Mouse (Mus musculus) neural tube, embryonic 10.5 days (tissue): ENCODE measurements around the gene Bicd2.
"Not testable (repeated sequence)": the region's sequence is repeated elsewhere in the genome, so short reads cannot be mapped to it uniquely, and the experiment has no call there.

Source experiments
- DNase-seq: peaks from one replicate; pipeline ENCODE4 v3.0.0-alpha.2; 2017; ENCODE audit warnings: low spot score; ENCODE audit errors: extremely low spot score

The Bicd2 gene

GRCm38 (mm10) chr13:49360906-49361406 is 19.6 kb downstream of the Bicd2 start:
- no peak for DNase-seq

DNA sequence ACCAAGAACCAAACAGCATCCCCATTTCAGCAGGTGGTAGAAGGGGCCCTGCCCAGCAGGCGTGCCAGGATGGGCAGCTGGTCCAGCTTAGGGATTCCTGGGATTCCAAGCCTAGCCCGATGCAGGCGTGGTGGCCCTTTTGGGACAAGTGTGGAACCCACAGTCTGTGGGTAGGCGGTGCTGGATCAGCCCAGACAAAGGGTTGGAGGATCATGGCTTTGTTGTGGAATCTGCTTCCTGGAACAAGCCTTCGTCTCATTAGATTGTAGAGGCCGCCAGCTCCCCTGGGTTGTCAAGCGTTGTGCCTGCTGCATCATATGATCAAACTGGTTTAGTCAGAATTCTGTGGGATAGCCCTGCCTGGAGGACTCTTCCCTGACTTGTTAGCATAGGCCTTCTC is 21.0 kb downstream of the Bicd2 start:
- DNase-seq, result no peak

GRCm38 (mm10) chr13:49362804-49363203 is 21.4 kb downstream of the Bicd2 start:
- no peak for DNase-seq

DNA sequence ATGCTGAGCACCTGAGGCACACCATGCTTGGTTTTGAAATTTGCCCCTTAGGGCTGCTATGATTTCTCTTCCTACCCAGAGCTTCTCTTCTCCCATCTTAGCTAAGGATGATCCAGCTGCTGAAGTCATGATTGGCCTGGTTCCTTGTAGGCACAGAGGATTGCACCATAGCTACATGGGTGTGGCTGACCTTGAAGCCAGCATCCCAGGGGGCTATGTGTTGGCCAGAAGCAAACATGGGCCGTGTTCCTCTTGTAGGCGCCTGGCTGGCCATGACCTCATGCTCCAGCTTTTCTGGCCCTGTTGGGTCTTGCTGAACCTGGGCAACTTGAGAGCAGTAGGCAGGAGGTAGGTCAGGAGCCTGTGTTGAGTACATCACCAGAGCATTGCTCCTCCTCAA is 23.3 kb downstream of the Bicd2 start:
- DNase-seq, result no peak

DNA sequence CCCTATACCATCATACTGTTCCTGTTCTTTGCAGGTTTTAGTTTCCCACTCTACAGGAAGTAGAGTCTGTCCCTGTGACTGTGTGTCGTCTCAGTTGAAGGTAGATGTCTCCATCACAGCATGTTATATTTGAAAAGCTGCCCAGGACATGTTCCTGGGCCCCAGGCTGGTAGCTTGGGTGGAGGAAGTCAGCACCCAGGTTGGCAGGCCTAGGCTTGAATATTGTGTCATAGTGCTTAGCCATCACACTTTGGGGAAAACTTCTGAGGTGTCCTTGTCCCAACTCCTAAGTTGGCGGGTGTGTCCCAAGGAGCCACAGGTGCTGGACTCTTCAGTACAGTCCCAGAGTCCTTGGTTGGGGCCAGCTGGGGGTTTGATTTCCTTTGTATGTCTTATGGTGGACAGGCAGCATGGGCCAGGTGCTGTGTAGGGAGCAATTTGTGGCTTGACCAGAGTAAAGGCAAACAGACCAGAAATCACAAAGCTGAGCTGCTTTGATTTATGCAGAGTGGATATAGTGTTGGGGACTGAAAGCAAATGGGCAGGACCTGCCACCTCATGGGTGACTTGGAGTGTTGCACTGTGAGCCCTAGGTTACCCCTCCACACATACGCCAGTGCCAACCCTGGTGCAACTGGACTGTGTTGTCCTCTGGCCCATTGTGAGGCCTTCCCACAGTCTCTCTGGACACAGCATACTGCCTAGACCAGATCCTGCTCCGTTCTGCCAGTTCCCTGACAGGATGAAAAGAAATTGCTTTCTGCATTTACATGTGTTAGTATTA is 26.5 kb downstream of the Bicd2 start:
- no peak for DNase-seq

DNA sequence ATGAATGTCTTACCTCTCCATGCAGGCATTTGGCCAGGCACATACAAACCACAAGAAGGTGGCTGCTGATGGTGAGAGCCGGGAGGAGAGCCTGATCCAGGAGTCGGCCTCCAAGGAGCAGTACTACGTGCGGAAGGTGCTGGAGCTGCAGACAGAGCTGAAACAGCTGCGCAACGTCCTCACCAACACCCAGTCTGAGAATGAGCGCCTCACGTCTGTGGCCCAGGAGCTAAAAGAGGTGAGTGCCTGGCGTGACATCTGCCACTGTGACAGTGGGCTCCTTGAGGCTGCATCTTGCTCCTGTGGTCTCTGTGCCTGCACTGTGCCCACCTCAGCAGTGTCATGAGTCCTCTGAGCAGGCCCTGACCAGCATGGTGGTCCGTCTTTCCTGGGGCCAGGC is 28.0 kb downstream of the Bicd2 start:
- no peak for DNase-seq

- not testable (repeated sequence) for DNase-seq
Observed at GRCm38 (mm10) chr13:49370216-49370615, 28.8 kb downstream of the Bicd2 start.

- not testable (repeated sequence) for DNase-seq
Observed at GRCm38 (mm10) chr13:49370916-49371315, 29.5 kb downstream of the Bicd2 start.

- peak; percentile 41 for DNase-seq
Observed at GRCm38 (mm10) chr13:49371428-49371899, 30.1 kb downstream of the Bicd2 start.

GRCm38 (mm10) chr13:49372370-49373060 is 31.1 kb downstream of the Bicd2 start:
- DNase-seq, result no peak

- no peak for DNase-seq
Observed at GRCm38 (mm10) chr13:49374304-49374703, 32.9 kb downstream of the Bicd2 start.

DNA sequence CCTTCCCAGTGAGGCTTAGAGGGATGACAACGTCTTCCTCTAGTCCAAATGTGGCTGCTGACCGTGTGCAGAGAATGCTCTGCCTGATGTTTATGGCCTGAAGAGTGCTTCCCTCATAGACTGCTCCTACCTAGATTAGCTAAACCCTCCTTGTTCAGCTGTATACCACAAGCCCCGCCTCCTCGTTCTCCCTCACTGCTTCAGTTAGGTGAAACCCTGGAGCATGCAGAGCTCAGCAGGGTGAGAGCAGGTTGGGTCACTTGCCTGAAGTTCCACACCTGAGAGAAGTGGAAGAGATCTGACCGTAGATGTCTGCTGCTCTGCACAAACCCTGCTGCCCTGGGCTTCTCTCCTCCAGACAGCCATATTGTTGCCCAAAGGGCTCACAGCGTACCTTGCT is 33.3 kb downstream of the Bicd2 start:
- no peak for DNase-seq

DNA sequence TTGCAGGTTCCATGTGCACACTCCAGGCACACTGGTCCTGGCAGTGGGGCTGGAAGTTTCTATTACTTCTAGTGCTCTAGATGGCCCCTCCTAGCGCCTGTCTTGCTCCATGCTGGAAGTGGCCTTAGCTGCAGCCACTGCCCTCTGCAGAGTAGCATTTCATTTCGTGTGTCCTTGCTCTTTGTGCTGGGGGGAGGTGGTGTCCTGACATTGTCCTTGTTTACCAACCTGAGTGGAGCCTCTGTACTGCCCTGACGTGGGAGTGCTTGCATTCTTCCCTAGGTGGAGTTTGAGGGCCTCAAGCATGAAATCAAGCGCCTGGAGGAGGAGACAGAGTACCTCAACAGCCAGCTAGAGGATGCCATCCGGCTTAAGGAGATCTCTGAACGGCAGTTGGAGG is 36.2 kb downstream of the Bicd2 start:
- no peak for DNase-seq

GRCm38 (mm10) chr13:49379301-49379700 is 37.9 kb downstream of the Bicd2 start:
- no peak for DNase-seq

DNA sequence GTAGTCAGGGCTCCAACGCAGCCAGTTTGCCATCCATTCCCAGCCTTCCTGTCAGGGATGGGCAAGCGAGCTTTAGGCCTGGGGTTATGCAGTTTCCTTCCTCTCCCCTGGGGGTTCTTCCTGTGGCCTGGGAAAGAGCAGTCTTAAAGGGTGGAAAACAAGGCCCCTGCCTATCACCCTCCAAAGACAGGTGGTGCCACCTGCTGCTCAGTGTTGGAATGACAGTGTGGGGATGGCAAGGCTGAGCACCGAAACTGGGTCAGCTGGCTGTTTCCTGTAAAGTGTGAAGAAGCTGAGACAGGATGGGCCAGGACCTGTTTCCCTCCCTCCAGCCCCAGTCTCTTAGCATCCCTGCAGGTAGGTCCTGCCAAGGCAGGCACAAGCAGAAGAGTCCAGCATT is 39.8 kb downstream of the Bicd2 start:
- peak; percentile 85 for DNase-seq

DNA sequence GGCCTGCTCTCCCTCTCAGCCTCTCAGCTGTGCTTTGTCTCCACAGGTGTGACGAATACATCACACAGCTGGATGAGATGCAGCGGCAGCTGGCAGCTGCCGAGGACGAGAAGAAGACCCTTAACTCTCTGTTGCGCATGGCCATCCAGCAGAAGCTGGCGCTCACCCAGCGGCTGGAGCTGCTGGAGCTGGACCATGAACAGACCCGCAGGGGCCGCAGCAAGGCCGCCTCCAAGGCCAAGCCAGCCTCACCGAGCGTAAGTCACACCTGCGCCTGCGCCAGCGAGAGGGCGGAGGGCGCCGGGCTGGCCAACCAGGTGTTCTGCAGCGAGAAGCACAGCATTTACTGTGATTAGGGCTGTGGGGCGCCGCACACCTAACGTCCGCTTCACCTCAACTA is 41.6 kb downstream of the Bicd2 start:
- no peak for DNase-seq

GRCm38 (mm10) chr13:49384751-49385463 is 43.5 kb downstream of the Bicd2 start:
- DNase-seq, result no peak

DNA sequence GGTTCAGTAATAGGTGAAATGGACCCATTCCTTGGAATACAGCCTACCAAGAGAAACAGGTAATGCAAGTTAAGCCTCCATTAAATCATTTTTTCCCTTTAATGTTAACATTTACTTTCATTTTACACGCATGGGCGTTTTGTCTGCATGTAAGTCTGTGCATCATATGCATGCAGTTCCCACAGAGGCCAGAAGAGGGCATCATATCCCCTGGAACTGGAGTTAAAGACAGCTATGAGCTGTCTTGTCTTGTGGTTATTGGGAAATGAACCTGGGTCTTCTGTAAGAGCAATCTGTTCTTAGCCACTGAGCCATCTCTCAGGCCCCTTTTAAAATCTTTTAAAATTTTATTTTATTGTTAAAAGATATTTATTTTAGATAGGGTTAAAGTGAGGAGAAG is 50.0 kb downstream of the Bicd2 start:
- DNase-seq, result no peak

DNA sequence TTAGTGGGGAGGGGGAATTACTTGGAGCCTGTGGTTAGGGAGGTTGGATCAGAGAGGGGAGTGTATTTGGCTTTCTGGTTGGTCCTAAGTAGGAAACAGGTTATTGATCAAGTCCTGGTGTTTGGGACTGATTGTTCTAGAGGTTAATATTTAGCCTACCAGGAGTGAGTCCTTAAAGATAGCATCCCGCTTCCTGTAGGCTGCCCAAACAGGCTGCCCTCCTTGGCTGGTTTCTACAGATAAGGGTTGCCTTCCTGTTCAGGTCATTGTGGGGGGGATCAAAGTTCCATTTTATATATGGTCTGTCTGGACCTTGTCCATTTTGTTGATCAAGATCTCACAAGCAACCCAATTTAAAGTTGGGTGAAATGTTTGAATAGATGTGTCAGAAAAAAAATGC is 52.2 kb downstream of the Bicd2 start:
- no peak for DNase-seq

DNA sequence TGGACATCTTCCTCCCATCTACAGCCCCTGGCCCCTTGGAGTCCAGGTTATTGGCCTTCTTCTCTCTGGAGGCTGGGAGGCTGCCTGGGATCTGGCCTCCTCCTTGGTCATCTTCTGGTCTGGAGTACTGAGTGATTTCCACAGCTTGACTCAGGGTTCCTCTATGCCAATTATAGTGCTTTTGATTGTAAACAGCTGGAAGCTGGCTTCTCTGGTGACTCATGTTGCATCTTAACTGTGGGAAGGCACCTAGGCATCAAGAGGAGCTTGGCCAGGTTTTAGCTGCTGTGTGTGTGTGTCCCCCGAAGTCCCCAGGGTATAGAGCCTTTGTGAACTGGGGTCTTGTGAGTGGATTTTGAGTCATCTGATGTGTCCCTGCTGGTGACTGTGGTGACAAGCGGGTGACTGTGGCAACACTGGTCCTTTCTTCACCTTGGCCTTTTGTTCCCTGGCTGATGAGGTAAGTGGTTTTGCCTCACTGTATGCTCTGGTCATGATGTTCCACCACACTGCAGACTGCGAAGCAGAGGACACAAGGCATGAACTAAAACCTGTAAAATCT is 53.6 kb downstream of the Bicd2 start:
- no peak for DNase-seq

GRCm38 (mm10) chr13:49396798-49397197 is 55.4 kb downstream of the Bicd2 start:
- no peak for DNase-seq

- no peak for DNase-seq
Observed at GRCm38 (mm10) chr13:49398191-49398590, 56.8 kb downstream of the Bicd2 start.
